Mouse (Mus musculus): Measurements from ENCODE around the gene Clybl. TPM values are rescaled to one million over a fixed set of nuclear protein-coding genes. Genes with fewer than 3 reads are reported as not detected.

The Clybl gene
- 46.4 TPM for polyA plus RNA-seq (2014; fragmentation: Illumina TruSeq; extraction: RNeasy Lipid Tissue Mini Kit (QIAGEN cat#74804); ENCODE audit: low read depth, low replicate concordance)

GRCm38 (mm10) chr14:122181078-122181814, at the start of gene Clybl:
TSS of gene Clybl (plus strand) at chr14:122181704.

DNA sequence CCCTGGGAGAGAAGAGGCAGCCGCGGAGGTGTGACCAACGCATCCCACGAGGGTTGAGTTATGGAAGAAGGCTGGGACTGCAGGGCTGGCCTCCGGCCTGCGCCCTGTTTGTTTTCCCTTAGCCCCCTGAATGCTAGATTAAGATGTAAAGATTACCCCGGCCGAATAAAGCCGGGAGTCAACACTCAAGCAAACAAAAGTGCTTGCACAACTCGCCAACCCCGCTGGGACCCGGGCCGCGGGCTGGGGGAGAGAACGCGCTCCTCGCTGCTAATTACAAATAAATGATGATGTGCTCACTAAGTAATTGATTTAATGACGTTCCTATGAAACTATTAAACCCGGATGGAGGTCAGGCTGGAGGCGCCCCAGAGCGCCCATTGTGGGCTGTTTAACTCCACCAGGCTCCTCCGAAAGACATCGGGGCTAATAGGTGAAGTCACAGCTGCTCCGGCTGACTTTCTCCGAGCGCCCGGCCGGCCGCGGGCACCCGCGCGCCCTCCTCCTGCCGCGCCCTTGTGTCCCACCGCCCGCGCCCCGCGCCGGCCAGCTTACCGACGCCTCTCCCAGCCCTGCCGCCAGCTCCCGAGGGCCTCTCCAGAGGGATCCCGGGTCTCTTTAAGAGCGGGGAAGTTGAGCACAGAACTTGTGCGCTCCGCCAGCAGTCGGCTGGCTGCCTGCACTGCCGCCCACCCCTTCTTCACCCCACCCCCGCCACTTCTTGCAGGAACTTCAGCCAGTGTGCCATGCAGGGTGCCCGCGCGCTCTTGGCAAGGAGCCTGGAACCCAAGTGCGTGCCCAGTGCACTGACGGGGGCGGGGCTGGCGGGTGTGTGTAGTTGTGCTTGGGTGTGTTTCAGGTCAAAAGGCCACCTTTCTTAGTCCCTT, 269.2 kb downstream of the Clybl start, which contains the start of gene Gm5089:
TSS of gene Gm5089 (minus strand) at position 620 of the 887 bp plus-strand sequence.

Other genes with a start within 250 kb of the Clybl start
- gene Gpr183, start 216.5 kb upstream of the Clybl start, polyA plus RNA-seq (2014; fragmentation: Illumina TruSeq; extraction: RNeasy Lipid Tissue Mini Kit (QIAGEN cat#74804); ENCODE audit: low read depth, low replicate concordance) = 0.94 TPM
- 0.48 TPM for gene Timm8a2, start 147.0 kb upstream of the Clybl start, polyA plus RNA-seq (2014; fragmentation: Illumina TruSeq; extraction: RNeasy Lipid Tissue Mini Kit (QIAGEN cat#74804); ENCODE audit: low read depth, low replicate concordance)
- 139 TPM for gene Tm9sf2, start 74.7 kb upstream of the Clybl start, polyA plus RNA-seq (2014; fragmentation: Illumina TruSeq; extraction: RNeasy Lipid Tissue Mini Kit (QIAGEN cat#74804); ENCODE audit: low read depth, low replicate concordance)

Data from adipose tissue, adult 10 weeks (tissue).